Mouse (Mus musculus) cerebellum, postnatal 4 days (tissue): Measurements from ENCODE around the gene Tspan7.

ENCODE experiments used
- DNase-seq, 2 experiments: peaks; one replicate each; pipeline ENCODE4 v3.0.0; 2022; ENCODE audit warnings: low spot score in 2 of 2, mixed read lengths in 1 of 2

Tspan7 gene

DNA sequence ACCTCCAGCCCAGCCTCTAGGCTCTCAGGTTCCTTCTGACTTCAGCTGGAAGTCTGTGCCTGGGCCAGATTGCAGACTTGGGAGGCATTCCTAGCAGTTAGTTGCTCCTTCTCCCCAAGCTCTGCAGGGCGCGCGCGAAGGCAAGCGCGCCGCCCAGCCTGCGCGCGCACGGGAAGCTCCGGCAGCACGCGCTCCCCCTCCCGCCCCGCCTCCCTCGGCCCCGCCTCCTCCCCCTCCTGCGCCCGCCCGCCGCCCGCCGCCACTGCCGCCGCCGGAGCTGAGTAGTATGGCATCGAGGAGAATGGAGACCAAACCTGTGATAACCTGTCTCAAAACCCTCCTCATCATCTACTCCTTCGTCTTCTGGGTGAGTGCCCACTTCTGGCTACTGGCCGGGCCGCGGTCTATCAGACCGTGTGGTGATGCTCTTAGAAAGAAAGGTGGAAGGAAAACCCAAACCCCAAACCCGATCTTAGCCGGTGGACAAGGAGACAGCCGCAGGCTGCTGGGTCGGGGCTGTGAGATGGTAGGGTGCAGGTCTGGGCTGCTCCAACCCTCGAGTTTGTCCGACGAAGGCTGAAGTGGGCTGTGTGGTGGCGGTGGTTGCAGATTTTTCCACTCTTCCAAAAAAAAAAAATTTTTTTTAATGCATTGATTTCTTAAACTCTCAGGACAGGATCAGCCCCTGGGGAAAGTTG is at the start of gene Tspan7:
Gene Tspan7 (plus strand): TSS at position 287 of the 698 bp plus-strand sequence.
- DNase-seq: peak; percentile 22 to 54

DNA sequence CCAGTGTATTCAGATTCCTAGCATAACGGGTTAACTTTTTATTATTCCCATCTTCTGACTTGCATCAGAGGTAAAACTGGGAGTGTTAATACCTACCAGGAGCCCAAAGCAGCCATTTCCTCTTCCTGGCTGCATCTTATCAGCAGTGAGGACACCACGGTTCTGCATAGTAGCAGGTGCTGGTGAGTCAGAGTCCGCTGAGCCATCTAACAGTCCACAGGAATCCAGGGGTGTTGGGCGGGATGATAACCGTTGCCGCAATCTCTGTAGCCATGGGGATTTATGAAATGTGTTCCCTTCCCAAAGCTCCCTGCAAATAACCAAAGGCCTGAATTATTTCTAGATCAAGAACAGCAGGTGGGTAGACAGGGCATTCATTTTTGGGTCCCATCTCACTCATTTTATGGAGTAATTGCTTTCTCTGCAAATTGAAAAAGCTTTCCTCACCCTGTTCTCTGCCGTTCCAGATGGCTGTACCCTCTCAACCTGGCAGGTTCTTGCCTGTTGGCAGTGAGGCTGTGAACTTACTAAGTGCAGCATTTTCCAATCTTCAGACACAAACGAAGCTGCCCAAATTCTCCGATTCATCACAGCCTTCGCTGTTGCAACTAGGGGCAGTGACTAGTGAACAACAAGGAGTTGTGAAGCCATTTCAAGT is 35.5 kb upstream of the Tspan7 start:
- DNase-seq: no peak

DNA sequence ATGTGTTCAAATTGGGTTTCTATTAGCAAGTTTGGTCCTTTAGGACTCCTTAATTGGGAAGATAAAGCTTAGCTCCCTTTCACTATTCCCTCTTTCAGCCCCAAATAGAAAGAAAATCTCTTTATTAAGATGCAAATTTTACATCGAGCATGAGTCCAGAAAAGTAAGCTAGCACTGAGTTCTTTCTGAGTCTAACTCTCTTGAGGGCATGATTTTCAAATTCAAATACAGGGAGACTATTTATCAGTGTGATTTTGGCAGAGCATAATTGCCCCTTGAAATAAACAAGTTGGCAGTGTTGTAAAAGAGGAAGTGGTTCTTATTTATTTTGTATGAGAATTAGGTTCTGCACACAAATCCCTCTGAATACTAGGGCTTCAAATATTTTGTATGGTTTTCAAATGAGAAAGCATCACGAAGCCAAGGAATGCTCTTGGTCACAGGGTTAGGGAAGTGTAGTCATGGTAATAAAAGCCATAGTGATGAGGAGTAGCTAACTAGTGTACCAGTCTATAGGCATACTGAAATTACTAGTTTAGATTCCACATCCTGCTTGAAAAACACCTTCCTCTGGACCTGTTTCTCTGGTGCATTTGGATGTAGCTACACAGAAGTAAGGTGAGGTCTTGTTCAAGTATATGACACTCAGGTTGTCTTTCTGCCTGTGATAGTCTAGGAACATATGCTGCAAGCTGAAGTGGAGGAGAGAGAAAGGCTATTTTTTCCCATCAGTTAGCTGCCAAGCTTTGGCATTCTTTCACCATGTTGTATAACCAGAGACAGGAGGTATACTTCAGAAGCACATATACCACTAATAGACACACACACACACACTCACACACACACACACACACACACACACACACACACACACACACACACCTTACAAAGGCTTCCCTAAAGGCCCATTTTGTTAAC is 34.6 kb upstream of the Tspan7 start:
- DNase-seq: no peak

DNA sequence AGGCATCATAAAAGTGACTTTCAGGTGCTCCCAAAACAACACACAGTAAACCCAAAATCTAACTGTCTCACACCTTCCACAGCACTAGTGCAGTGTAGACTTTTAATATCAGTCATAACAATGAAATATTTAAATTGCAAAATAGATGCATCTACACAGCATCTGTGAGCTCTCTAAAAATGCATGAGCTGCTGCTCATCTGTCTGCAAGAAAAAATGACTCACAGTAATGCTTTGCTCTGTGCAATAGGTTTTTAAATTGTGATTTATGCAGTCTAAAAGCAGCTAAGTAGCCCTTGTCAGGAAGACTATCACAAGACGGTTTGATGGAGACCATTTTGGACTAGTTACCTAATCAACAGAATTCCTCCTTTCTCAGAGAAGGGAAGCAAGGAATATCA is 31.2 kb upstream of the Tspan7 start:
- DNase-seq: no peak

DNA sequence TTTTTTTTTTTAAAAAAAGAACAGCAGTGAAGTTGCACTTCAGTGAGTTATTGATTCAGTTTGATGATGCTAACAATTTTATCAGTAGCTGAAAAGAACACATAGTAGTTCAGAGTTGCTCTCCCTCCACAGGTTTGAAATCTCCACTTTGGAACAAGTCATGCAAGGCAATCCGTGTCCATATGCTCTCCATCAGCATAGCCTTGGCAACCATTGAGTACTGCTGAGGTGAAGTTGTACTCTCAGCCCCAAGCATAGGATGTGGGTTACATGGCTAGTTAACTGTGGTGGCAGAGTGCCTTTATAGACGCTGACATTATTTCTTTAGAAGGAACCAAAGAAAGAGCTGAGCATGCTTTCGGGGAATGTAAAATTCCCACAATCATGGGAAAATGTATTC is 27.7 kb upstream of the Tspan7 start:
- no peak for DNase-seq

DNA sequence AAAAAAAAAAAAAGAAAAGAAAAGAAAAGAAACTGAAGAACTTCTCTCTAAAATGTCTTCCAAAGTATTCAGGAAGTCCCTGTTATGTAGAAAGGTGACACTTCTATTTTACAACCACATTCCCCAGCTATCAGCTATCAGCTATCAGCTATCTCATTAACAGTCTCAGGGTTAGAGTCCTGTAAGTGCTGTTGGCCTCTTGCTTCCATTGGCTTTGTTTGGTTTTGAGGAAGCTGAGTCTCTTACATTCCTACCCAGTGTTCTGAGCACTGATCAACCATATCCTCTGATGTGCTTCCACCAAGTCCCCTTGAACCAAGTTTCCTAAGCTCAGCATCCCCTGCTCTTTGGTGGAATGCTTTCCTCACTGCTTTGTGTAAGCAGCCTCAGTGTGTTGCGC is 7.9 kb upstream of the Tspan7 start:
- no peak for DNase-seq

DNA sequence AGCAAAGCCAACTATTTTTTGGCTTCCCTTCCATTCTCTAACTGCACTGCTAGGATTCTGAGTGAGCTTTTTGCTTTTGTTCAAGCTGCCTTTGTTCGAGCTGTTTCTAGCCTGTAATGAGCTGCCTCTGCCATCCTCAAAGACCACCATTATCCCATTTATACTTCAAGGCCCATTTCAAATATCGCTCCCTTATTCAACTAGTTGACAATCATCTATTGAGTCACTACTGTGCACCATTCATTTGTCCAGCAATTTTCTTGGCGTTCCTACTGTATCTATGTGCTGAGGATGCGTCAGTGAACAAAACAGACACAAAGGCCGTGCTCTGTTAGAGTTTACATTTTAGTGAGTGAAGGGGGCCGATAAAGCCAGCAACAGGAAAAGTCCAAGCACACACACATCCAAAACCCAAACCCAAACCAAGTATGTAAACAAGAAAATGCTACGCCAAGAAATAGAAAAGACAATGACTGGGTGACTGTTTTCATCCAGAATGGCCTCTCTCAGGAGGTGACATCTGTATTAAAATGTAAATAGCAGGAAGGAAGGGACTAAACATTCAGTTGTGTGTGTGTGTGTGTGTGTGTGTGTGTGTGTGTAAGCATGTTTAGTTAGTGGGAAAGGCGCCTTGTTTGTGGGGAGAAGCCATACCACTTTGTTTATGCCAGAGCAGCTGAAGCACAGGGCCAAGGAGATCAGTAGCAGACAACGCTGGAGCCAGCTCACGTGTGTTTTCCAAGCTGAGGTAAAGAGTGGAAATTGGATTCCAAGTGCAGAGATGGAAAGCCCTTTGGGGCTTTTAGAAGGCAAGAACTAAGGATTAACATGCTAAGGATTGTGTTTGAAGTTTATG is 5.7 kb upstream of the Tspan7 start:
- DNase-seq: no peak

DNA sequence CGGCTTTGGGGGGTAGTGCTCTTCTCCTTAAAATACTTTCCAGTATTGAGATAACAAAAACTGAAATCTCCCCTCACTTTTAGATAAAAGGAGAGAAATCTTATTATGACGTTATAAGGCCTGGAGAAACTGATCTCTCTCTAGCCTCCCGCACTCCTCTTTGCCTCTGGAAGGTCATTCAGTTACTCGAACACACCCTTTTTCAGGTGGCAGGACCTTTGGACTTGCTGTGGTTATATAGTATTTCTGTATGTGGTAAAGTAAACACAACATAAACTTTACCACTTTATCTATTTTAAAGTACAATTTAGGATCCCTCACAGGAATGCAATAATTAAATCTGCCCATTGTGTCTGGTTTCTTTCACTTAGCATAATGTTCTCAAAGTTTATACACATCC is 5.0 kb upstream of the Tspan7 start:
- DNase-seq: no peak

DNA sequence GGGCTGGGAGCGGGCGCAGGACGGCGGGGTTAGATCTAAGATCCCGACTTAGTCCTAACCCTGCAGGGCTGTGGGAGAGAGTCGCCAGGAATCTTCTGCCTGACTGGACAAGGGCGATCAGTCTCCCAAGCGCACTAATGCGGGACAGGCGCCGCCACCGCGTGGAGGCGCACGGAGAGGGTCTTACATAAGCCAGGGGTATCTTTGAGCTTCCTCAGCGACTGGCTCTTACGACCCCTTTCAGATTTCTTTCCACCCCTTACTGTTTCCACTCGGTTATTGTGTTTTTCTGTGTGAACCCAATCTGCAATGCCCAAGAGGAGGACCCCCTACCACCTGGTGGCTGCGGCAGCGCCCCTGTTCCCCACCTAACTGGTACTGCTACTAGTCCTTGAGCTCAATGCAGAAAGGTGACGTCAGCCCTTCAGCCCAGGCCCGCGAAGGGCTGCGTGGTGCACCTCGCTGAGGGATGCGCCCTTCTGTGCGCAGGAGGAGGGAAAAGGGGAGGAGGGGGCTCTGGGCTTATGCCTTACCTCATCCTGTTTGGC is 780 bp downstream of the Tspan7 start:
- DNase-seq: peak in 1 of 2 experiments; percentile 40

DNA sequence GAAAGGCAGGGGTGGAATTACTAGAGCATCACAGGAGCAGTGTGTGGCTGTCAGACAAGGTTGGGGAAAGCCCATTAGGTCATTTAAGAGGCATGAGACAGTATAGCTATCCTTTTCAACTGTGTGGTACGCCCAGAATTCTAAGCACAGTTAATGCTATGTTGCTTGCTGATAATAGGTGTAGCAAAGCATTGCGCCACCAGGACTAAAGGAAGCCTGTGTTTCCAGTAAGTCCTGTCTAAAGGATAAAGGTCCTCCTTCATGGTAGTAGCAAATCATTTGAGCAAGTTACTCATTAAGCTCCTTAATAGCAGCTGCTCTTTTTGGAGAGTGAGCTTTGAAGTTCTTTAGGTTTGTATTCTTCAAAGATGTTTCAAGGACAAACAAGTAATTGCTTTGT is 13.6 kb downstream of the Tspan7 start:
- no peak for DNase-seq

DNA sequence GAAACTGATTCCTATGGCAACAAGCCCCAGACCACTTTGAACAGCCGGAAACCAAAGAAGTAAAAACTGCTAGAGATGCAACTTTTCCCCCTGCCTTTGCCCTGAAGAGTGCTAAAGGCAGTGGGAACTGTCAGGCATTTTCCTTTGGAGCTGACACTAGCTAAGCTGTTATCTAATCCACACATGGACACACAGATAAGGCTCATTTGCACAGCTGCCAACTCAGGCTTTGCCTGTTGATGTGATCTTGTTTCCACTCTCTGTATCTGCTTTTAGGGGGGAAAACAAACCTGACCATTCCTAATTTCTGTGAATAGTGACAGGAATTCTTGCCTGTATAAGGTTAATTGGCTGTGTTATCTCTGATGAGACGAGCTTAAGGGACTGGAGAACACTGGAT is 17.7 kb downstream of the Tspan7 start:
- DNase-seq: no peak

DNA sequence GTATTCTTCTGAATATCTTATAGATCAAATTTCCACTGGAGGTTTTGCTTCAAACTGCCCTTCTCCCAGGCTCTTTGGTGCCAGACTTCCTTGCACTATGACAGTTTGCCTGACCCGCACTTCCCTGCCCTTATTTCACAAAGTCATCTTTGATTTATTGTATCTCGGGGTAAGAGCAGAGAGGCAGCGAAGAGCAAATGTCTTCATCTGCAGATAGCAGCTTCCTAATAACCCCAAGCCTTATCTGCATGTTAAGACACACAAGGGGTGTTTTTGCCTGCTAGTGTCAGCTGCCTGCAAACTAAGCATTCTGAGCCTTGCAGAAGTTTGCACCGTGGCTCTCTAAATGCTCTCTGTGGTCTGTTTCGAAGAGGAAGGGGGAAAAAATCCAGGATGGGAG is 29.5 kb downstream of the Tspan7 start:
- no peak for DNase-seq

DNA sequence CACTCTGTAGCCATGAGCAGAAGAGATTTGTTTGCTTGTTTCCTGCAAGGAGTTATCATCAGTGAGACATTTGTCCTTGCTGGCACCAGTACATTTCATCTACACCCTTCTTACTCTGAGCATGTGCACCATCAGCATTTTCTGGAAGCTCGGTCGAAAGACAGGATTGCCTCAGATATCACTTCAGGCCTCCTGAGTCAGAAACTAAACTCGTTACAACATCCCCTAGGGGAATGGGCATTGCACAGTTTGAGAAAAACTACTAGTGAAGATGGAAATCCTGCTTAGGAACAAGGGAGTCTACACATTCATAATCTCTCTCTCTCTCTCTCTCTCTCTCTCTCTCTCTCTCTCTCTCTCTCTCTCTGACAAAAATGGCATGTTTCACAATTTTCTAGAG is 30.0 kb downstream of the Tspan7 start:
- DNase-seq: no peak

DNA sequence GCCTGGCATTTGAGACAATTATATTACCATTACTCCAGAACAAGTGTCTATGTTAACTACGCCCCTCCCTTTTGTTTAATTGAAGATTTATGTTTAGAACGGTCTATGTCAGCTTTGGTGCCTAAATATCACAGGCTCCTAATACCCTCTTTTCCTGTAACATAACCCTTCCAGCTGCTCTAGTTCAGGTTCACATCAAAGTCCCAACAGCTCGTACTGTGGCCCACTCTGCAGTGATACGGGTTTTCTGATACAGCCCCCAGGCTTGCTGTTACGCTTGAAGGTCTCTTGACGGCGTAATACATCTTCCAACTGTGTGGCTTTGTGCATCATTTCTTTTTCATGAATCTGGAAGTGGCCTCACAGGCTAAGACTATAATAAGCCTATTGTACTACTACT is 31.5 kb downstream of the Tspan7 start:
- no peak for DNase-seq

DNA sequence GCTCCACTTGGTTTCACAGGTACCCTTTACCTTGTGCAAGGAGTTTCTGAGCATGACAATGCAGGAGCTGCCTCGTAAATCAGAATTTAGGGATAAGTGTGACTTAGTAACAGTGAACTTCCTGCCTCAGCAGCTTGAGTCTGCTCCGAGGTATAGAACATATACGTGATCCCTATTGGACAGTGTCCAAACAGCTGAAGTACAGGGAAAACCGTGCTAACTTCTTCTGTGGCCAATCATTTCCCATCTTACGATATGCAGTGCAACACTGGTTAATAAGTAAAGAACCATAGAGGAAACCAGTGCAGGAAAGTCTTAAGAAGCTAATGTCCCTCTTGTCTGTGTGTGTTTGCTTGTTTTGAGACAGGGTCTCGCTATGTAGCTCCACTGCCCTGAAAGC is 32.0 kb downstream of the Tspan7 start:
- no peak for DNase-seq

DNA sequence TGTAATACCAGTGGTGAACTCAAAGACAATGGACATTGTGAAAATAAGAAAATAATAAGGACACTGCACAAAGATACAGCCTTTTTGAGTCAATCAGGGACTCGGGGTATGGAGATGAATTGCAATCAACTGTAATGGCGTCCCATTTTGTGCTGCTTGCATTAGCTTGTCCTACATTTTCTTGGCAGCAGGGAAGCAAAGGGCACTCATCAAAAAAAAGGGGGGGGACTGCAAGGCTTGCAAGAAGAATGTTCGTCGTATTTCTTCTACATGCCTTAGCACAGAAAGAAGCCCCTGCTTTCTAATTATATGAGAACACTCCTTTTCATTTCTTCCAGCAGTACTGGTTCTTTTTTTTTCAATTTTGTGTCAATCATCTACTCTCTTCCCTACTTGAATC is 32.8 kb downstream of the Tspan7 start:
- no peak for DNase-seq

DNA sequence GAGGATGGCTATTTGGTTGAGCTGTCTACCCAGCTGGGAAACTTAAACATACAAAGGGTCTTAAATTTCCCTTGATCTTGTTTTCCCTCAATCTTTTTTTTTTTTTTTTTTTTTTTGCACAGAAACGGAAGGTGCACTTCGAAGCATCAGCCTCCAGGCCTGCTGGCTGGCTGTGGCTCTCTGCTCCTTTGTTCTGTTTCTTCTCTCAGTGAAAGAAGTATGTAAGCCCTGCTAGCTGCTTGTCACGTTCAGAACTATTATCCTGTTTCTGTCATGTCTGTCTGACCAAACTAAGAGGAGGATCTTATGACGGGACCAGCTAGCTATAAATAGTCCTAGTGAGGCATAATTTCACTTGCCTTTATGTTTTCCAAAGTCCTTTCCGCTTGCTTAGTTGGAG is 33.6 kb downstream of the Tspan7 start:
- no peak for DNase-seq

DNA sequence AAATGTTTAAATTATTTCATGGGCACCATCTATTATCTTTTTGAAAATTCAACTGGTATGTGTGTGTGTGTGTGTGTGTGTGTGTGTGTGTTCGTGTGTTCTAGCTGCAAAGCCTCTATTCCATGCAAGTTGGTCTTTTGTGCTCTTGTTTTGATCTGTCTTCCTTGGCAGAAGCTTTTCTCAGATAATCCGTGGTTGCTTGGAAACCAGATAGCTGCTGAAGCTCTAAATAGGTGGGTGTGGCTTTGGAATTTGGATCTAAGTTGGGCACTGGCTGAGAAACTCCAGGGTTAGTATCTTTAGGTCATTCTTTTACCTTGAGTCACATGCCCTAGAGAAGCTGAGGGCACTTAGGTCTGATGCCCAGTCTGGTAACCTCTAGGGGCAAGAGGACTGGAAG is 50.5 kb downstream of the Tspan7 start:
- no peak for DNase-seq

DNA sequence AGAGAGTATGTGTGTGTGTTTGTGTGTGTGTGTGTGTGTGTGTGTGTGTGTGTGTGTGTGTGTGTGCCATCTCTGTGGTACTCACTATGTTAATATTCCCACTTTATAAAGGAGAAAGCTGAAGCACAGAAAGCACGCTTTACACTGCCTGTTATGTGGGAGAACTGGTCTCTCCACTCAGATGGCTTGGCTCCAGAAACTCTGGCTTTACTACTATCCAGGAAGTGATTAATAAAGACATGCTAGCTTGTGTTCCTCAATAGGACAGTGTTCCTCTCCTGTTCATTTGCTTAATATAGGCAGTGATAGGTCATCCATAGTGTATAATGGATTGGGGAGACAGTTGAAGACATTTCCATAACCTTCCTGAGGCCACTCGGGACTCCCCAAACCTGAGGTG is 54.1 kb downstream of the Tspan7 start:
- no peak for DNase-seq

DNA sequence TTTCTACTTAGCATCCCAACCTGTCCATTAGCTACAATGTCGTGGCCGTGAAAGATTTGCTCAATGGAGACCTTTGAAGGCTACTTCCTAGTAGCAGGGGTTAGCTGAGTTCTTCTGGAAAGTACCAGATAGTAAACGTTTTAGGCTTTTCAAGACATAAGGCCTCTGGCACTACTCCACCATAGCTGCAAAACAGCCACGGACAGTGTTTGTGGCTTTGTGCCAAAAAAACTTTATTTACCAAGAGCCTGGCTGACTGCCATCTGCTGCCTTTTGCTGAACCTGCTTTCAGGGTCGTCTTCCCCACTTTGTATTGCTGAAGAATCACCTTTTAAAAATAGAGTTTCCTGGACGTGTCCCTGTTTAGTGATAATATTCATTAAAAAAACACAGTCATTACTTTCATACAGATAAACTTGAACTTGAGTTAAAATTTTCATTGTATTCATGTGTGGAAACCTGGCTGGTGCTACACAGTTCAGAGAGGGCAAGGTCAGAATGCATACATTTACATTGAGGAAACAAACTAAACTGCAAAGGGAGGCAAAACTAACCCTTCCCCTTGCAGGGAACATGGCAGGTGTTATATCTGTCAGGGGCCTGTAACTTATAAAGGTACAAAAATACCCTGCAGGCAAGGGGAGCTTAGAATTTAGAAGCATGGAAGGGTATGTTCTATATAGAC is 54.7 kb downstream of the Tspan7 start:
- no peak for DNase-seq

DNA sequence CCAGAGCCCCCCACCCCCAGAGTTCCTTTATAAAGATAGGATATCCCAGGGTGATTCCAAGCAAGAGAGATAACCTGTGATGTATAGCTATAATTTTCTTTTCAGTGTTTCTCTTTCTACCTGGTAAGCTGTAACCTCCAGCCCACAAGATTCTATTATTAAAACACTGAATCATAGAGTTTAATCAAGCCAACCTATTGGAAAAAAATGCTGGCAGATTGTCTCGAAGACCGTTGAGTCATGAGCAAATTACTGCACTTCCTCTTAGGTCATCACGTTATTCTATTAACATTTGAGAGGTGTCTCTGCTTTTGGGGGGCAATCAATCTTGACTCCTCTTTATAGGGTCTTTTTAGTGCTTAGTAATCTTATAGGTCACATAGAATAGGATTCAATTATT is 61.9 kb downstream of the Tspan7 start:
- no peak for DNase-seq
